Mouse (Mus musculus): ENCODE data around the gene Tbata.

- TF ChIP-seq CTCF (IDR thresholded peaks at IDR 0.05; ENCODE audit: borderline replicate concordance, control insufficient read depth, extremely low read depth, insufficient read depth, low read length, poor library complexity) (no peak), POLR2A (IDR thresholded peaks at IDR 0.05; ENCODE audit: control insufficient read depth, extremely low read depth, insufficient read depth, low read length, poor library complexity) (no peak)
These were observed 36.4 kb downstream of the Tbata start for GRCm38 (mm10) chr10:61208114-61208684.

All from thymus, adult 2 months (tissue).